Mouse (Mus musculus): Measurements from ENCODE around the gene Jph2.

DNA sequence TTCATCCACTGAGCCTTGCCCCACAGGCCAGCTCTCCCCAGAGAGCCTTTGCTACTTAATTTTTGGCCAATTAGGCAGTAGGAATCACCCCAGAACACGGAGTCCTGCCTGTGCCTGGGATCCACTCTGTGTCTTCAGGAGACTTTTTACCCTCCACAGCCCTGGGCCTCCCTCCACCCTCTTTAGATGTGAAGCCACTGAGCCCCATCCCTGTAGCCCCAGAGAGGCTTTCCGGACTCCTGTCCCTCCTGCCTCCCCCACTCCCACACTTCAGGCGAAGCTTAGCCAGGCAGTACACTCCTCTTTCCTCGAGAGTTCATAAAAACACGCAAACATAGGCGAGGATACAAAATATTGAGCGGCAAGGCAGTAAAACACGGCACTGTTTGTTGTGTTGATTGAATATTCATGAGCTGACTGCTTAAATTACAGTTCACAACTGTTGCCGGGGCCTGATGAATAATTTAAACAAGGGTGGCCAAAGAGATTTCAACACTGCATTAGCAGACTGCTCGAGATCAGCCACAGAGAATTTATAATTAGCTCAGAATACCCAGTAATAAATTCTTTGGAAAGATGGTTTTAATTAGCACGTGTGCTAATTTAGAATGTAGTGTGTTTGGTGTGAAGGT lies 100.7 kb downstream of the Jph2 start:
- TF ChIP-seq CTCF (IDR thresholded peaks at IDR 0.05; ENCODE audit: extremely low read depth, insufficient read length, insufficient replicate concordance, low read depth, low read length) = no peak
- TF ChIP-seq POLR2A (IDR thresholded peaks at IDR 0.05; ENCODE audit: low read depth, low read length) = no peak
